Mouse (Mus musculus) ovary, postnatal 10 days (tissue): ENCODE results near the gene Tceal7.
"Not testable (repeated sequence)": the region's sequence is repeated elsewhere in the genome, so short reads cannot be mapped to it uniquely, and the experiment has no call there.

Source experiments
- DNase-seq: peaks from one replicate; pipeline ENCODE4 v3.0.0; 2022; ENCODE audit warnings: low spot score

Tceal7 gene

DNA sequence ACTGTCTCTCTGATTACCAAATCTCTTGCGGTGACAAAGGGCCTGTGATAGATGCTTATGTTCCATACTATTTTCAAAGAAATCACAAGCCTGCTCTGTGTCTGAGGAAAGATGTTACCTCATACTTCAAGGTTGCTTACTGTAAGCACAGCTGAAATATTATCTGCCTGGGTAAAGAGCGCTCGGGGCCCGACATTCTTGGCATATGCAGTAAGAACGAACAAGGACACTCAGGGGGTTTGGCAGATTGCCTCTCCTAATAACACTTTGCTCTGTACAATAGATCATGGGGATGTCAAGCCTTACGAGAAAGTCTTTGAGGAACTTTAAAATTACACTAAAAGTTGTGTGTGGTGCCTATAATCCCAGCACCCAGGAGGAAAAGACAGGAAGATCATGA, 34.2 kb downstream of the Tceal7 start:
- no peak for DNase-seq

DNA sequence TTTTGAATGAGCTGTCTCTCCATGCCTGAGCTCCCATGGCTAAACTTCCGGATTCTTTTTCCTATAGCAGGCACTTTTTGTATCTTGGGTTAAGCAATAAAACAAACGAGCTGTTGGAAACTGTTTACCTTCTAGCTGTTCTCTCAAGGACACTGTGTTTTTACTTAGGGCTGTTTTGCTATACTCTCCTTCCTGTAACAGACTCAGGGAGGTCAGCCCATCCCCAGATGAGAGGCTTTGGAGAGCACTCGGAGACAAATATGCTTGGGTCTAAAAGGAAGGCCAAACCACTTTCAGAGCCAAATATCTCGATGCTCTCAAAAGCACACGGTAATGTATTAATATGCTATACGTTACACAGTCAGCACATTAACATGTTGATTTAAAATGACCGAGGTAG, 35.1 kb downstream of the Tceal7 start:
- no peak for DNase-seq

DNA sequence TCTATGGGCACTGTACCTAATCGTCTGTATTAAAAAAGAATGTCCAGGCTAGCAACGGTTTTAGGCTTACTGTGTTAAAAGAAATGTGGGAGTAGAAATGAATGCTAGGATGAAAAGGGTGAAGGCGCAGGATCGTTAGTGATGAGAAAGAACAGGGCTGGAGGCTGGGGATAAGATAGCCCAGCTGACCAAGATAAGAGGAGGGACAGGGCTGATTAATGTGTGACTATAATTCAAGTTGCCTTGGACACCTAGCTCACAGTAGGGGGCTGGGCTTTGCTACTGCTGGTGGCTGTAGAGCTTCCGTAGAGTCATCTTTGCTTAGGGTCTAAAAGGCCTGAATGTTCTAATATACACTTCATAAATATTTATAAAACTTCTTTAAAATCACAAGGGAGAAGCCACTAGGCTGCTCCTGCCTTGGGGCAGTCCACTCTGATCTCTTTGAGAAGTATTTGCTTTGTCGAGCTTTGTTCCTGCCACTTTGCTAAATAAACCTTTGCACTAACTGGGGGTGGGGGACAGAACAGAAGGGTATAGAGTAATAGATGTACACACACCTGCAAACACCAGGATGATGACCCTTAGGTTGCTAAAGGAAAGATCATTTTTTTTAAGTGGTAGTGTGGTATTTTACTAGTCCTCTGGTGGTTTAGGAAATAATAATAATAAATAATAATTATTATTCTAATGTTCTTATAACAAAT, 37.6 kb downstream of the Tceal7 start:
- DNase-seq, result no peak

DNA sequence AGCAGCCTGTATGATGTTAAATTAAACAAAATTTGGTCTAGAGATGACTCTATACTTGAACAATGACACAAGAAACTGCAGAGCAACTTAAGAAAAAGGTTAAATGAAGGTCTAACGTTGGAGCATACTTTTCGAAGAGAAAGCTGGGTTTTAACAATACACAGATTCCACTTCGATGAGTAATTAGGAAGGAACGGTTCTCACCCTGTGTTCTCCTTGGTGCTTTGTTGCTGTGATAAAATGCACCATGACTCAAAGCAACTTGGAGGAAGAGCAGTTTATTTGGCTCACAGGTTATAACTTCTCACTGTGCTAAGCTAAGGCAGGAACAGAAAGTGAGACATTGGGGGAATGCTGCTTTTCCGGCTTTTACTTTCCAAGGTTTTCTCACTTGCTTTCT, 53.1 kb downstream of the Tceal7 start:
- no peak for DNase-seq

DNA sequence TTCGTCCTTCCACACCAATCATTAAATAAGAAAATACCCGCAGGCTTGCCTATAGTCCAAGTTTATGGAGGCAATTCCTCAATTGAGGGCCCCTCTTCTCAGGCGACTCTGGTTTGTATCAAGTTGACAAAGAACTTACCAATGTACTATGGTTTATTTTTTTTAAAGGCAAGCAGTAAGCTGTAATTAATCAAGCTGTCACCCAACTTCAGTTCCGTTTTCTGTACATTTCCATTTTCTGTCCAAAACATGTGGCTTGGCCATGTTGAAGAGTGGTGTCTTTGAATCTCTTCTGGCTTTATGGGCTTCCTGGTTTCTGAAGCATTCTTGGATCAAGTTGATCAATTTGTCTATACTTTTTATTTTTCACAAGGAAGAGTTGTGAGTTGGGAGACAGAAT, 53.6 kb downstream of the Tceal7 start:
- DNase-seq, result no peak

DNA sequence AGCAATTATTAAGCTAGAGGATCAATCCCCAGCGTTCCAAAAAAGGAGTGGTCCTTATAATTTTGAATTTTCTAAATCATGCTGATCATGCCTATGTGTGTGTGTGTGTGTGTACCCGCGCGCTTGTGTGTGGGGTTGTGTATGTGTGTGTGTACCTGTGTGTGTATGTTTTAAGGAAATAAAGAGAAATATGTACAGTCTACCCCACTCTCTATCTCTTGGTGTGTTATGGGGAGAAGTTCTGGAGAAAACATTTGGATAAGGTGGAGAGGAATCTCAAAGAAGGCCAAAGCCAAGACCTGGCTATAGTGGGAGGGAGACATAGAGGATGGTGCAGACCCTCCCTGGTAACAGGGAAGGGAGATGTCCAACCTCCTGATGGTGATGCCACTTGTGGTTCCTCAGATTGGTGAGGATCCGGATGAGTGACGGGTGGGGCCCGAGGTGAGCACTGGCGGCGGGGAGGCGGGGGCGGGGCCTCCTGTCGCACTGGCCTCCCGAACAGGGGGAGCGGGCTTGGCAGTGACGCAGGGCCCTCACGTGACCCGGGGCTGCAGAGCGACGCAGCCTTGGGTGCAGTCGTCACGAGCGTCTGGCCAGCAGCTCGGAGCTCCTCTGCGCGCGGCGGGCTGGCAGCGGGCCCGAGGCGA, 55.3 kb downstream of the Tceal7 start, which contains the start of gene Bex3:
Gene Bex3 (plus strand): TSS at position 511 of the 650 bp plus-strand sequence.
- DNase-seq, result not testable (repeated sequence)

DNA sequence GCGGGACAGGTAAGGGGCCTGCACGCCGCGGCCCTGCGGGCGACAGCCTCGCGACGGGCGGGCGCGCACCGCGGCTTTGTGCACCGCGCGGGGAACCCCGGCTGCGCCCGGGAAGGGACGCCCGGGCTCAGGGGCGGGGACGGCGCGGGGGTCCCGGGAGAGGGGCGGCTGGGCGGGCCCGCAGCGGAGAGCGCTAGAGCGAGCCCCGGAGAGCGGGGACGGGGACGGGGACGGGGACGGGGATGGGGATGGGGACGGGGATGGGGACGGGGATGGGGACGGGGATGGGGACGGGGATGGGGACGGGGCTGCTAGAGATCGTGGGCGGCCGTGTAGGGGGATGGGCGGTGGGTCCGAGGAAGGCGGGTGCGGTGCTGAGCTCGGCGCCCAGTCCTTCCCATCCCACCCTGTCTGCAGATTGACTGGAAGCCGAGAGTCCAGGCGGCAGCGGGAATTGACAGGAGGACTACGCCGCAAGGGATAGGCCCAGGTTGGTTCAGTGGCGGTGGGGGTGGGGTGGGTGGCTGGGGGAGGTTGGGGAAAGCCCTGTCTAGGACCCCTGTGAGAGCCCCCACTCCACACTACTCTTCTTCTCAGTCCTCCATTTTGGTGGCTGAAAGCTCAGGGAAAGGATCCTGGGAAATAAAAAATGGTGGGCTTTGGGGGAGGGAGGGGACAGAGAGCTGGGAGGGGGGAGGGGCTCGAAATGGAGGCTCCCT, 56.0 kb downstream of the Tceal7 start:
- not testable (repeated sequence) for DNase-seq

DNA sequence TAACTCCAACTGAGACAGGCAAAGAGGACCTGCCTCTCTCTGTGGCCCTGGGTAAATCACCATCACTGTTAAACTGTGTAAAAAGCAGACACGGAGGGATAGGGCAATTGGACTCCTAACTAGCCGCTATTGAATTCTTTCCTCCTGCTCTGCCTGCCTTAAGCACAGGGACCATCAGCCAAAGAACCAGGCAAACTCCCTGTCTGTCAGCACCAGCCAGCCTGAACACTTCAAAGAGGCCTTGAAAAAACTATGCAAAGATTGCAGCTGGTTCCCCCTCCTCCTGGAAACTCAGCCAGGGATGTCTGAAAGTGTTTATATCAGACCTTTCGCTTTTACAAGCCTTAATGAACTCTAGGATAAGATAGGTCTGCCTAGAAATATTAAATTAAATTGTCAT, 60.0 kb downstream of the Tceal7 start:
- no peak for DNase-seq

DNA sequence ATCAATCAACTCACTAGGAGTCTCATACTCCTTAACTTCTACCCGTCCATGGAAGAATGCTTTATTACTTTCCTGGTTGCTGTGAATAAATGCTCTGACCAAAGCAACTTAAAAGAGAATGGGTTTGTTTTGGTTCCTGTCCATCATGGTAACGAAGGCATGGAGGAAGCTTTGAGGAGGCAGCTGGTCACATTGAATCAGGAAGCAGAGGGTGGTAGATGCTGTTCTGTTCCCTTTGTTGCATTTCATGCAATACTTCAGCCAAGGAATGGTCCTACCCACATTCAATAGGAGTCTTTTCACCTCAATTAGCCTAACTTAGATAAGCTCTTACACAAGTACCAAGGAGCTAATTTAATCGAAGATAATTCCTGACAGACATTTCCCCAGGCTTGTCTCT, 60.8 kb downstream of the Tceal7 start:
- DNase-seq, result no peak
